Mouse (Mus musculus): ENCODE results near the gene Rap1b. TPM values are rescaled to one million over a fixed set of nuclear protein-coding genes. Genes with fewer than 3 reads are reported as not detected.

Gene Rap1b
- polyA plus RNA-seq, 1 experiment, result 150 TPM

DNA sequence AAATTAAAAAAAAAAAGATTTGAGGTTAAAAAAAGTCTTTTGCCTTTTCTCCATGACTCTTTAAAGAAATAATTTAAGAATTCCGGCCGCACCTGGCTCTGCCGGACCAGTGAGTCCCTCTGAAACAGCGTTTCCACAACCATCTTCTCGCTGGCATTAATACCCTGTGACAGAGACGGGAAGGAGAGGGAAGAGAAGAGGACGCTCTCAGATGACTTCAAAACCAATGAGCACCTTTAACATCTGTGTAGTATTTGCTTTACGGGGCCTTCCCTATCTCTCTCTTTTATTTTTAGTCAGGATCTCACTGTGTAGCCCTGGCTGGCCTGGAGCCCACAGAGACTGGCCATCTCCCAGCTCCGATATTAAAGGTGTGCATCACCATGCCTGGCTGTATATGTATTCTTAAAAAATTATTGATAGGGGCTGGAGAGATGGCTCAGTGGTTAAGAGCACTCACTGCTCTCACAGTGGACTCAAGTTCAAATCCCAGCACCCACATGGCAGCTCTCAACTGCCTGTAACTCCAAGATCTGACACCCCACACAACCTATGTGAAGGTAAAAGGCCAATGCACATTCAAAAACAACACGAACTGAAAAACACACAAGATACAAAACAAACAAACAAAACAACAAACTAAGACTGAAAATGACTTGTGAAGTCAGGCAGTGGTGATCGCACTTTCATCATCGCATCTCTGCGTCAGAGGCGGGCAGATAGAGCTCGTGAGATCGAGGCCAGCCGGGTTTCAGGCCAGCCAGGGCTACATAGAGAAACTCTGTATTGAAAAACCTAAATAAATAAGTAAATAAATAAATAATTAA lies 68.1 kb downstream of the Rap1b start:
- no peak overlapping the region for H3K27ac ChIP-seq (ENCODE audit: insufficient read depth, low read length)
- H3K4me3 ChIP-seq (ENCODE audit: low read depth, low read length), result no peak overlapping the region
- peaks cover 61% of the 10 kb centered on the region for H3K36me3 ChIP-seq (ENCODE audit: control insufficient read depth, insufficient read depth, low read length, poor library complexity, severe bottlenecking)
- TF ChIP-seq POLR2A (IDR thresholded peaks at IDR 0.05; ENCODE audit: insufficient read depth, low read length) (no peak), EP300 (IDR thresholded peaks at IDR 0.05; ENCODE audit: insufficient read depth, low read depth, low read length) (no peak), CTCF (IDR thresholded peaks at IDR 0.05; ENCODE audit: low read depth, low read length) (no peak)
- H3K9ac ChIP-seq (ENCODE audit: low read depth, poor library complexity, severe bottlenecking), result no peak overlapping the region
- H3K9me3 ChIP-seq (replicated peaks; ENCODE audit: control insufficient read depth, insufficient read depth, low read length, poor library complexity, severe bottlenecking), result no peaks in the 10 kb centered on the region
- H3K27me3 ChIP-seq (ENCODE audit: control insufficient read depth, insufficient read depth, low read length, poor library complexity, severe bottlenecking), result no peaks in the 10 kb centered on the region
- no peaks in the 10 kb centered on the region for H3K4me1 ChIP-seq (ENCODE audit: control insufficient read depth, insufficient read depth, low read length)

DNA sequence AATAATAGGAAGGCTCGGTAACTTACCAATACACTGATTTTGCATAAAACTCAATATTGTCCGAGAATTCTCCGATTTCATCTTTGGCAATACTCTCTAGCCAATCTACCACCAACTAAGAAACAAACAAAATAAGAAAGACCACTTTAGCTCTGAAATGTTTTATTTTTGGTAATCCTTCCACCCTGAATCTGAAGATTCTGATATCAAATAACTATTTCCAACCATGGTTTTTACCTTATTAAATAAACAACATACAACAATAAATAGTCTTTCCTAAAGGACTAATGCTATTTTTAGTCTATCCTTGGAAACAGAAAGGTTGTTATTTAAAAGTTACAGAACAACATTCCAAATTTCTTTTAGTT lies 68.7 kb downstream of the Rap1b start:
- no peaks in the 10 kb centered on the region for H3K9me3 ChIP-seq (replicated peaks; ENCODE audit: control insufficient read depth, insufficient read depth, low read length, poor library complexity, severe bottlenecking)
- H3K27me3 ChIP-seq (ENCODE audit: control insufficient read depth, insufficient read depth, low read length, poor library complexity, severe bottlenecking), result no peaks in the 10 kb centered on the region
- peaks cover 67% of the 10 kb centered on the region for H3K36me3 ChIP-seq (ENCODE audit: control insufficient read depth, insufficient read depth, low read length, poor library complexity, severe bottlenecking)
- no peaks in the 10 kb centered on the region for H3K4me1 ChIP-seq (ENCODE audit: control insufficient read depth, insufficient read depth, low read length)
- TF ChIP-seq CTCF (IDR thresholded peaks at IDR 0.05; ENCODE audit: low read depth, low read length) (no peak), EP300 (IDR thresholded peaks at IDR 0.05; ENCODE audit: insufficient read depth, low read depth, low read length) (no peak), POLR2A (IDR thresholded peaks at IDR 0.05; ENCODE audit: insufficient read depth, low read length) (no peak)
- H3K9ac ChIP-seq (ENCODE audit: low read depth, poor library complexity, severe bottlenecking), result no peak overlapping the region
- no peak overlapping the region for H3K4me3 ChIP-seq (ENCODE audit: low read depth, low read length)
- no peak overlapping the region for H3K27ac ChIP-seq (ENCODE audit: insufficient read depth, low read length)

GRCm38 (mm10) chr10:117776281-117777102 lies 69.3 kb downstream of the Rap1b start:
- Histone ChIP-seq H3K27me3 (ENCODE audit: control insufficient read depth, insufficient read depth, low read length, poor library complexity, severe bottlenecking) (no peaks in the 10 kb centered on the region), H3K36me3 (ENCODE audit: control insufficient read depth, insufficient read depth, low read length, poor library complexity, severe bottlenecking) (peaks cover 61% of the 10 kb centered on the region), H3K4me3 (ENCODE audit: low read depth, low read length) (no peak overlapping the region), H3K9me3 (replicated peaks; ENCODE audit: control insufficient read depth, insufficient read depth, low read length, poor library complexity, severe bottlenecking) (no peaks in the 10 kb centered on the region), H3K27ac (ENCODE audit: insufficient read depth, low read length) (no peak overlapping the region), H3K4me1 (ENCODE audit: control insufficient read depth, insufficient read depth, low read length) (no peaks in the 10 kb centered on the region), H3K9ac (ENCODE audit: low read depth, poor library complexity, severe bottlenecking) (no peak overlapping the region)
- TF ChIP-seq CTCF (IDR thresholded peaks at IDR 0.05; ENCODE audit: low read depth, low read length) (no peak), POLR2A (IDR thresholded peaks at IDR 0.05; ENCODE audit: insufficient read depth, low read length) (no peak), EP300 (IDR thresholded peaks at IDR 0.05; ENCODE audit: insufficient read depth, low read depth, low read length) (no peak)

DNA sequence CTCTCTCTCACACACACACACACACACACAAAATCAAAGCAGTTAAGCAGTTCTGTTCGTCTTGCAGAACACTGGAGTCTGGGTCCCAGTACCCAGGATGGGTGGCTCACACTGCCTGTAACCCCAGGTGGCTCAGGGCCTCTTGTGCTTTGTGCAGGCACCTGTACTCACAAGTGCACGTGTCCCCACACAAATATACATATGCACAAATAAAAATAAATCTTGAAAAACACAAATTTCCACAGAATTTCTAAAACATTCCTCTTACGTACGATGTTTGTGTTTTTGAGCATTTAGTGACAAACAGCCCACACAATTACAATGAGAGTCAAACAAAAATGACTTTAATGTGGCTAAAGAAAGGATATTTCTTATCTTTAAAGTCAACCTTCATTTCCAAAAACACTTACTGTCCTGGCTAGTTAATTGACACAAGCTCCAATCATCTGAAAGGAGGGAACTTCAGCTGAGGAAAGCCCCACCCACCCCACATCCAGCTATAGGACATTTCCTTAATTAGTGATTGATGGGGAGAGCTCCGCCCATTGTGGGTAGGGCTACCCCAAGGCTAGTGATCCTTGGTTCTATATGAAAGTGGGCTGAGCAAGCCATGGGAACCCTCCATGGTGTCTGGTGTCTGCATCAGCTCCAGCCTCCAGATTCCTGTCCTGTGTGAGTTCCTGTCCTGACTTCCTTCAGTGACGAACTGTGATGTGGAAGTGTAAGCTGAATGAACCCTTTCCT lies 70.3 kb downstream of the Rap1b start:
- H3K27me3 ChIP-seq (ENCODE audit: control insufficient read depth, insufficient read depth, low read length, poor library complexity, severe bottlenecking), result no peaks in the 10 kb centered on the region
- no peak overlapping the region for H3K27ac ChIP-seq (ENCODE audit: insufficient read depth, low read length)
- H3K9me3 ChIP-seq (replicated peaks; ENCODE audit: control insufficient read depth, insufficient read depth, low read length, poor library complexity, severe bottlenecking), result no peaks in the 10 kb centered on the region
- peaks cover 63% of the 10 kb centered on the region for H3K36me3 ChIP-seq (ENCODE audit: control insufficient read depth, insufficient read depth, low read length, poor library complexity, severe bottlenecking)
- H3K4me1 ChIP-seq (ENCODE audit: control insufficient read depth, insufficient read depth, low read length), result no peaks in the 10 kb centered on the region
- no peak overlapping the region for H3K4me3 ChIP-seq (ENCODE audit: low read depth, low read length)
- H3K9ac ChIP-seq (ENCODE audit: low read depth, poor library complexity, severe bottlenecking), result no peak overlapping the region
- TF ChIP-seq EP300 (IDR thresholded peaks at IDR 0.05; ENCODE audit: insufficient read depth, low read depth, low read length) (no peak), CTCF (IDR thresholded peaks at IDR 0.05; ENCODE audit: low read depth, low read length) (no peak), POLR2A (IDR thresholded peaks at IDR 0.05; ENCODE audit: insufficient read depth, low read length) (no peak)

- H3K4me1 ChIP-seq (ENCODE audit: control insufficient read depth, insufficient read depth, low read length), result no peaks in the 10 kb centered on the region
- H3K27ac ChIP-seq (ENCODE audit: insufficient read depth, low read length), result no peak overlapping the region
- H3K9me3 ChIP-seq (replicated peaks; ENCODE audit: control insufficient read depth, insufficient read depth, low read length, poor library complexity, severe bottlenecking), result no peaks in the 10 kb centered on the region
- no peaks in the 10 kb centered on the region for H3K27me3 ChIP-seq (ENCODE audit: control insufficient read depth, insufficient read depth, low read length, poor library complexity, severe bottlenecking)
- H3K9ac ChIP-seq (ENCODE audit: low read depth, poor library complexity, severe bottlenecking), result no peak overlapping the region
- TF ChIP-seq CTCF (IDR thresholded peaks at IDR 0.05; ENCODE audit: low read depth, low read length) (no peak), POLR2A (IDR thresholded peaks at IDR 0.05; ENCODE audit: insufficient read depth, low read length) (no peak), EP300 (IDR thresholded peaks at IDR 0.05; ENCODE audit: insufficient read depth, low read depth, low read length) (no peak)
- H3K4me3 ChIP-seq (ENCODE audit: low read depth, low read length), result no peak overlapping the region
- H3K36me3 ChIP-seq (ENCODE audit: control insufficient read depth, insufficient read depth, low read length, poor library complexity, severe bottlenecking), result peaks cover 66% of the 10 kb centered on the region
These were observed 71.1 kb downstream of the Rap1b start for GRCm38 (mm10) chr10:117774817-117775120.

All from ES-Bruce4 (cell line).